ENCODE assay signal across 11 mouse cellular contexts in the genomic region with DNA sequence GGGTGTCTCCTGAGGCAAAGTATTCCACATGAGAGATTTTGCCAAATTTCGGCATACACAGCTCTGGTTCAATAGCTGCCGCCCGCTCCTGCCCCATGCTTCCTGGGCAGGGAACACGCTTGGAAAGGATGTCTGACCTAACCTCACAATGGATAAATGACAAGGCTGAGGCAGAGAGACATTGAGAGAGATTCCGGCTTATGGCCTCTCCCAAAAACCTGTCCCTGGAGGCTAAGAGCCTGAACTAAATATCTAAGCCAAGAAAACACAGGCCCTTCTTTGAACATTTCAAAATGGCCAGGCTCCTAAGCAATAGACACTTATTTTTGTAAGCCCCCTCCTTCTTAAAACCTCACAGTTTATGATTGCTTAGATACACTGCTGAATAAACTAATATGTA. TPM values are rescaled to one million over a fixed set of nuclear protein-coding genes. Genes with fewer than 3 reads are reported as not detected.
DNase-seq lines count a peak whose midpoint lies in the region; ATAC-seq and TF ChIP-seq lines count a peak whose summit lies in the region.
"Had no signal": no experiment of that assay in that cellular context is flagged by ENCODE, and none has a peak within 500 bp of the region (broad histone marks: within the 10 kb centered on the region; RNA-seq: fewer than 3 reads in every experiment).

No protein-coding gene starts in this region.

- H3K27me3 ChIP-seq in forebrain, postnatal 0 days (ENCODE audit: insufficient read depth, low read length): peaks cover 21% of the 10 kb centered on the region; the same call in 1 of the 2 replicates
- peaks cover 22% of the 10 kb centered on the region; the same call in 1 of the 2 replicates for H3K27me3 ChIP-seq in midbrain, postnatal 0 days (ENCODE audit: insufficient read depth, low read length)

- H3K9me3 ChIP-seq in forebrain, postnatal 0 days (ENCODE audit: low read length): 0 out of 2 replicates have a peak, but pooled peaks cover 6% of the 10 kb centered on the region
- peaks cover 5% of the 10 kb centered on the region; the same call in 1 of the 2 replicates for H3K9me3 ChIP-seq in midbrain, postnatal 0 days (ENCODE audit: low read length)
- H3K9me3 ChIP-seq: stomach, embryonic 15.5 days had no signal

- no peak overlapping the region for H3K9ac ChIP-seq in forebrain, postnatal 0 days
- H3K9ac ChIP-seq in midbrain, postnatal 0 days (replicated peaks; ENCODE audit: low read length, poor library complexity, severe bottlenecking): no peak overlapping the region

- peak overlapping the region; percentile 92; the same call in 1 of the 2 replicates for H3K27ac ChIP-seq in layer of hippocampus, adult 2 months
- H3K27ac ChIP-seq in forebrain, postnatal 0 days (ENCODE audit: low read depth, low read length): no peak overlapping the region
- no peak overlapping the region for H3K27ac ChIP-seq in midbrain, postnatal 0 days (ENCODE audit: low read depth, low read length)
- H3K27ac ChIP-seq: stomach, embryonic 15.5 days had no signal

- H3K4me2 ChIP-seq in forebrain, postnatal 0 days (ENCODE audit: low read depth): peak overlapping the region; percentile 99; the same call in 1 of the 2 replicates
- peak overlapping the region; percentile 99; the same call in 1 of the 2 replicates for H3K4me2 ChIP-seq in midbrain, postnatal 0 days (ENCODE audit: low read depth, low read length, poor library complexity, severe bottlenecking)

- no peaks in the 10 kb centered on the region for H3K4me1 ChIP-seq in forebrain, postnatal 0 days (ENCODE audit: insufficient read depth)
- H3K4me1 ChIP-seq in midbrain, postnatal 0 days (ENCODE audit: insufficient read depth, low read length): peaks cover 6% of the 10 kb centered on the region; the same call in 1 of the 2 replicates

- peak; percentile 91 for DNase-seq in heart, adult 11 months
- no peak for DNase-seq in heart, adult 8-10 months (ENCODE audit: low spot score)
- no peak for DNase-seq in layer of hippocampus, adult 2 months (ENCODE audit: low spot score in 2 of 2)
- no peak for DNase-seq in layer of hippocampus, adult 18-20 months (ENCODE audit: low spot score in 2 of 2)
- no peak for DNase-seq in forebrain, postnatal 0 days
- DNase-seq in midbrain, postnatal 0 days (ENCODE audit: low spot score): no peak
- DNase-seq in liver: no peak
- no peak for DNase-seq in right cerebral cortex, postnatal 36 days (ENCODE audit: low spot score in 2 of 2)

- H3K4me3 ChIP-seq in layer of hippocampus, adult 2 months: no peak overlapping the region
- no peak overlapping the region for H3K4me3 ChIP-seq in forebrain, postnatal 0 days (ENCODE audit: low read depth, low read length)
- H3K4me3 ChIP-seq in midbrain, postnatal 0 days (ENCODE audit: low read depth, low read length): no peak overlapping the region

- no peaks in the 10 kb centered on the region for H3K36me3 ChIP-seq in forebrain, postnatal 0 days (ENCODE audit: insufficient read depth)
- no peaks in the 10 kb centered on the region for H3K36me3 ChIP-seq in midbrain, postnatal 0 days (ENCODE audit: insufficient read depth, low read length)
- H3K36me3 ChIP-seq: stomach, embryonic 15.5 days had no signal

- ATAC-seq in forebrain, postnatal 0 days: no peak
- no peak for ATAC-seq in midbrain, postnatal 0 days (ENCODE audit: low FRiP score)

- TF ChIP-seq CTCF in layer of hippocampus, adult 2 months (conservative IDR thresholded peaks at IDR 0.05): no peak
- TF ChIP-seq CTCF in forebrain, postnatal 0 days (IDR thresholded peaks at IDR 0.05; ENCODE audit: low read depth): no peak
- TF ChIP-seq CTCF in midbrain, postnatal 0 days (IDR thresholded peaks at IDR 0.05): no peak

- 69% methylated on average over 5 of the region's 5 CpGs for WGBS in forebrain, postnatal 0 days
- WGBS in midbrain, postnatal 0 days: 82% methylated on average over 5 of the region's 5 CpGs

RNA-seq across cellular contexts. Expression of a gene that starts 0.7 kb away (rescaled TPM):
- 10 to 100 TPM in 3 of 4 experiments, 1 to 10 TPM in 1; 7.6 to 12.9 (median 11.5) TPM for total RNA-seq in heart, adult 8-10 months (2022)
- 10 to 100 TPM; 68.1 to 68.6 TPM for total RNA-seq in layer of hippocampus, adult 2 months (2021)
- 10 to 100 TPM; 63.6 to 67.6 TPM for total RNA-seq in layer of hippocampus, adult 18-20 months (2021)
- total RNA-seq in forebrain, postnatal 0 days (2014; rRNA removed): 18.2 and 25.8 TPM in 2 replicates
- 20.5 and 26.4 TPM in 2 replicates for polyA plus RNA-seq in forebrain, postnatal 0 days (2015; fragmentation: Nextera tagmentation; extraction: Ambion mirVana)
- 32.9 and 35.7 TPM in 2 replicates for total RNA-seq in midbrain, postnatal 0 days (2014; rRNA removed)
- polyA plus RNA-seq in midbrain, postnatal 0 days (2015; fragmentation: Nextera tagmentation; extraction: Ambion mirVana): 39.5 and 40.2 TPM in 2 replicates
- total RNA-seq: common myeloid progenitor, adult 5-6 weeks; MEL had no signal
